Mouse (Mus musculus) skeletal muscle tissue, adult 2 months (tissue): ENCODE data around the gene Ghrhr.

ENCODE experiments used
- DNase-seq: peaks from one replicate; pipeline ENCODE4 v3.0.0-alpha.2; 2012; ENCODE audit warnings: low read depth, low spot score

Gene Ghrhr

GRCm38 (mm10) chr6:55396176-55396575, 20.1 kb downstream of the Ghrhr start:
- DNase-seq, result no peak

- no peak for DNase-seq
Measured at GRCm38 (mm10) chr6:55396622-55397041, 20.5 kb downstream of the Ghrhr start.

- no peak for DNase-seq
Measured at GRCm38 (mm10) chr6:55398869-55399628, 23.0 kb downstream of the Ghrhr start.

- DNase-seq, result no peak
Measured at GRCm38 (mm10) chr6:55399910-55400309, 23.8 kb downstream of the Ghrhr start.

GRCm38 (mm10) chr6:55402041-55402776, 26.1 kb downstream of the Ghrhr start:
- DNase-seq, result no peak

GRCm38 (mm10) chr6:55403411-55404309, 27.6 kb downstream of the Ghrhr start:
- DNase-seq, result no peak

GRCm38 (mm10) chr6:55404421-55404990, 28.4 kb downstream of the Ghrhr start:
- DNase-seq, result peak; percentile 59

- no peak for DNase-seq
Measured at GRCm38 (mm10) chr6:55407345-55407744, 31.2 kb downstream of the Ghrhr start.

GRCm38 (mm10) chr6:55410119-55410775, 34.2 kb downstream of the Ghrhr start:
- DNase-seq, result peak; percentile 43

- peak; percentile 58 for DNase-seq
Measured at GRCm38 (mm10) chr6:55410977-55411376, 34.9 kb downstream of the Ghrhr start.

GRCm38 (mm10) chr6:55416202-55416601, 40.1 kb downstream of the Ghrhr start:
- no peak for DNase-seq

GRCm38 (mm10) chr6:55418746-55419410, 42.8 kb downstream of the Ghrhr start:
- DNase-seq, result no peak

GRCm38 (mm10) chr6:55420411-55420810, 44.3 kb downstream of the Ghrhr start:
- DNase-seq, result no peak

- DNase-seq, result no peak
Measured at GRCm38 (mm10) chr6:55420869-55421361, 44.8 kb downstream of the Ghrhr start.

GRCm38 (mm10) chr6:55432121-55432520, 56.0 kb downstream of the Ghrhr start:
- peak; percentile 34 for DNase-seq

GRCm38 (mm10) chr6:55434360-55434759, 58.3 kb downstream of the Ghrhr start:
- DNase-seq, result no peak

- DNase-seq, result no peak
Measured at GRCm38 (mm10) chr6:55435266-55436159, 59.4 kb downstream of the Ghrhr start.

GRCm38 (mm10) chr6:55437919-55438318, 61.8 kb downstream of the Ghrhr start:
- no peak for DNase-seq
